Mouse (Mus musculus) adrenal gland, postnatal 25 days (tissue): Measurements from ENCODE around the gene Iqcf6. TPM values are rescaled to one million over a fixed set of nuclear protein-coding genes. Genes with fewer than 3 reads are reported as not detected.
A peak's percentile ranks its signal among the peaks of the same experiment; 100 is the strongest.

ENCODE experiments used
- DNase-seq: peaks from one replicate; pipeline ENCODE4 v3.0.0; 2021; ENCODE audit warnings: mixed read lengths
- total RNA-seq: library from RNA; stranded (reverse); gene quantifications from 2 replicates; pipeline ENCODE4 v1.2.3, GENCODE M21; 2021

The Iqcf6 gene
- total RNA-seq, 1 experiment from 2014 or later: not detected

GRCm38 (mm10) chr9:106657592-106657991 is 31.2 kb downstream of the Iqcf6 start:
- DNase-seq: no peak

GRCm38 (mm10) chr9:106659441-106659840 is 33.1 kb downstream of the Iqcf6 start:
- no peak for DNase-seq

- DNase-seq: no peak
Observed at GRCm38 (mm10) chr9:106659935-106660334, 33.6 kb downstream of the Iqcf6 start.

GRCm38 (mm10) chr9:106663200-106663599 is 36.8 kb downstream of the Iqcf6 start:
- no peak for DNase-seq

GRCm38 (mm10) chr9:106664433-106664832 is 38.1 kb downstream of the Iqcf6 start:
- no peak for DNase-seq

DNA sequence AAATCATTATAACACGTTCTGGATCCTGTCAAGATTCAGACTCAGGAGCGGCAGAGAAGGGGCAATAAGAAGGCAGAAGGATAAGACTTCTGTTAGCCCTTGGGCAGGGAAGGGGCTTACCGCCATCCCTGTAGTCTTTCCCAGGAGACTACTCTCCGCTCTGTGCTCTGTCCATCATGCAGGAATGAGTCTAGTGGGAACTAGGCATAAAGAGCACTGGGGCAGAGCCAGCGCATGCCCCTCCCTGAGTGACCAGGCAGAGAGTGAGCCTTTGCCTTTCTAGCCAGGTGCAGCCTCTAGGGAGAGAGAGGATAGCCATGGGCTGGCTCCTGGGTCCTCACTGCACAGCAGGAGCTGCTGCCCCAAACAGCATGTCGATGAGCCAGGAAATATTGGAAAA is 38.5 kb downstream of the Iqcf6 start:
- DNase-seq: no peak

GRCm38 (mm10) chr9:106673860-106674259 is 47.5 kb downstream of the Iqcf6 start:
- DNase-seq: no peak

DNA sequence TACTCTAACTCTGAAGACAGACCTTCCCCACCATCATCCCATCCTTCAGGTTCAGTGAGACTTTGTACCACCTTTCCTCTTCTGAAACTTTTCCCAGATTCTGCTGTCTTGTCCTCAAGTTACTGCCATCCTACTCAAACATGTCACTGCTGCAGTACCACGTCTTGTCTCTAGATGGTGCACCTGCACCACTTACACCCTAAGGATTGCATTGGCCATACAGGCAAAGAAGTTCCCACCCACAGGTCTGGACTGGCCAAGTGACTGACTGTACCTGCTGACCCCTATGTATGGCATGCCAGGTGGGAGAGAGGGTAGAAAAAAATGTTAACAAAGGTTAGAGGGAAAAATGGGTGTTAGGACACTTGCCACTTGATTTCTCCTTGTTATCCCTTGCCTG is 49.1 kb downstream of the Iqcf6 start:
- DNase-seq: peak; percentile 75

DNA sequence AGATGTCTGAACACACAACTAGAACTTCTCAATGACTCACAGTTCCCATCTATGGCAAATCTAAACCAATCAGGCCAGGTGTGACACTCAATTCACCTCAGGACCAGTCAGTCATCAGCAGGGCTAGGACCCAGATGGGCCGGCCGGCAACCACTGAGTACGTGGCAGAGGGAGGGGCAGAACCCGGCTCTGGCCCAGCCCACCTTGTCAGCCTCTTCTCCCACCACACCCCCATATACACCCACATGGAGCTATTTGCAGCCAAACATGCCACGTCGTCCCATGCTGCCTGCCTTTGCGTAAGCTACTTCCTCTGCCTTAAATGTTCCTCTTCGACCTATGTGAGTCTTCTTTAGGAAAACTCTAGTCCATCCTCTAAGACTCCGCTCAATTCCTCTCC is 49.6 kb downstream of the Iqcf6 start:
- DNase-seq: no peak

DNA sequence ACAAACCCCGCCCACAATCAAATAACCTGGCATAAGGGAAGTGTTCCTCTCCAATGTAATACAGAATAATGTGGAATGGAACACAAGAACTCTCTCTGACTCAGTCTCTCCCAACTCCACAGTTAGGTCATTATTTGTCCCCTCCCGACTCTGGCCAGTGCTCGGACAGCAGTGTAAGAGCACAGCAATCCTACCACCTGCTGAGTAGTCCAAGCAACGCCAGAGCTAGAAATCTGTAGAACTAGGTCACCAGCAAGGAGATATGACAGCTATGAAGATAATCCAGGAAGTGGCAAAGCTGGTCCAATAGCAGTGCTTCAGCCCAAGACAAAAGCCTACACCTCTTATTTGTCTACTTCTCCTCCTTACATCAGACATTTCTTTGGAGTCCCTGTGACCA is 50.2 kb downstream of the Iqcf6 start:
- DNase-seq: no peak

Other genes starting within 250 kb of the Iqcf6 start
- gene Rpl29, start 197.1 kb upstream of the Iqcf6 start, total RNA-seq: 413 and 509 TPM in 2 replicates
- 17.0 and 20.6 TPM in 2 replicates for gene Acy1, start 188.3 kb upstream of the Iqcf6 start, total RNA-seq
- 38.0 and 53.8 TPM in 2 replicates for gene Abhd14b, start 179.1 kb upstream of the Iqcf6 start, total RNA-seq
- 21.7 and 23.1 TPM in 2 replicates for gene Abhd14a, start 178.9 kb upstream of the Iqcf6 start, total RNA-seq
- gene Pcbp4, start 173.3 kb upstream of the Iqcf6 start, total RNA-seq: 26.8 and 29.9 TPM in 2 replicates
- gene Gpr62, start 160.6 kb upstream of the Iqcf6 start, total RNA-seq: 0.21 TPM in 1 of 2 replicates, not detected in the other
- 35.9 and 41.5 TPM in 2 replicates for gene Rrp9, start 150.6 kb upstream of the Iqcf6 start, total RNA-seq
- 37.4 and 38.7 TPM in 2 replicates for gene Parp3, start 149.6 kb upstream of the Iqcf6 start, total RNA-seq
- not detected in 2 replicates for gene Iqcf1, start 126.6 kb upstream of the Iqcf6 start, total RNA-seq
- gene Iqcf5, start 112.0 kb upstream of the Iqcf6 start, total RNA-seq: not detected in 2 replicates
- not detected in 2 replicates for gene Iqcf3, start 65.0 kb upstream of the Iqcf6 start, total RNA-seq
- not detected in 2 replicates for gene Iqcf4, start 55.6 kb upstream of the Iqcf6 start, total RNA-seq
- gene Grm2, start 29.5 kb downstream of the Iqcf6 start, total RNA-seq: not detected in 2 replicates
- 117 and 130 TPM in 2 replicates for gene Tex264, start 59.3 kb downstream of the Iqcf6 start, total RNA-seq
- gene Rad54l2, start 162.6 kb downstream of the Iqcf6 start, total RNA-seq: 21.7 and 26.1 TPM in 2 replicates
- 32.0 and 41.5 TPM in 2 replicates for gene Dcaf1, start 195.3 kb downstream of the Iqcf6 start, total RNA-seq